Mouse (Mus musculus): ENCODE measurements around the gene Rab11fip5.
A peak's percentile ranks its signal among the peaks of the same experiment; 100 is the strongest.

Gene Rab11fip5

GRCm38 (mm10) chr6:85306375-85306774 is 68.1 kb downstream of the Rab11fip5 start:
- DNase-seq: no peak

GRCm38 (mm10) chr6:85305826-85306225 is 68.6 kb downstream of the Rab11fip5 start:
- no peak for DNase-seq

DNA sequence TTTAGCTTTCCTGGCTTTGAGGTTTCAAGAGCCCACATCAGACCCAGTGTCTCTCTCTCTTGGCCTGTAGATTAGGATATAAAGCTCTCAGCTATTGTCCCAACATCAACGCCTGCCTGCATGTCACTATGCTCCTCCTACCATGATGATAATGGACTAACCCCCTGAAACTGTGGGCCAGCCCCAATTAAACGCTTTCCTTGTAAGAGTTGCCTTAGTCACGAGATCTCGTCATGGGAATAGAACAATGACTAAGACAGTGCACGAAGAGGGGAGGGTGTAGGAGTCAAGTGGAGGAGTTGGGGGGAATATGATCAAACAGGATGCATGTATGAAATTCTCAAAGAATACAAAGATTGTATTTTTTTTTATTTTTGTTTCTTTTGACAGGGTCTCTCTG is 69.5 kb downstream of the Rab11fip5 start:
- DNase-seq: no peak

DNA sequence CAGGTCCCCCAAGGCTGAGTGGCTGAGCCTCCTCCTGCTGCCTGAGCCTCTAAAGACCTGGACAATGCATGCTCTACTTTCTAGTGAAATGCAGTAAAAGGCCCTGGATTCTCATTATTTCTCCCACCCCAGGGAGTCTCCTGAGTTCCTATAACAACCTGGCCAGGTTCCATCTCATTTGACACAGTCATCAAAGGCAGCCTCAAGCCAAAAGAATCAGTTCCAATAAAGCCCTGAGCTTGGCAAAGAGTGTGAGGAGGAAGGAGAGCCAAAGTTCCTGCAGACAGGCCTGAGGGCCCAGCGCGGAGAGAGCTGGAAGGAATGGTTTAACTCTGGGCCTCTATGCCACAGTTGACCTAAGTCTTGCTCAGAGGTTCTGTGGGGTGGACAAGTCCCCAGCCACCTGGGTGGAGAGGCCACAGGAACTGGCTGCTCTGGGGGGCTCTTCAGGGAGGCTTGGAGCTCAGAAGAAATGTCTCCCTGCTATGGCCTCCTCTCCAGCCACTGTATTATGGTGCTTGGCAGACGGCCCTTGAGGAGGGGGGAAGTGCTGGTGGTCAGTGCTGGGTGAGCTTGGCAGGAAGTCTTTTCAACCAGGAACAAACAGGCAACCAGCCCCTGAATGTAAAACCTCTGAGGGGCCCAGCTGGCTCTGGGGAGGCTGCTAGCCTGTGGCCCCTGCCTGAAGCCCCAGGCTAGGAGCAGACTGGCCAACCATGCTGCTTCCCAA is 71.9 kb downstream of the Rab11fip5 start:
- peak; percentile 63 for DNase-seq

- DNase-seq: peak; percentile 53
Observed at GRCm38 (mm10) chr6:85295384-85296167, 78.9 kb downstream of the Rab11fip5 start.

GRCm38 (mm10) chr6:85294004-85294379 is 80.4 kb downstream of the Rab11fip5 start:
- DNase-seq: no peak

GRCm38 (mm10) chr6:85293255-85294003 is 81.0 kb downstream of the Rab11fip5 start:
- peak; percentile 30 for DNase-seq

DNA sequence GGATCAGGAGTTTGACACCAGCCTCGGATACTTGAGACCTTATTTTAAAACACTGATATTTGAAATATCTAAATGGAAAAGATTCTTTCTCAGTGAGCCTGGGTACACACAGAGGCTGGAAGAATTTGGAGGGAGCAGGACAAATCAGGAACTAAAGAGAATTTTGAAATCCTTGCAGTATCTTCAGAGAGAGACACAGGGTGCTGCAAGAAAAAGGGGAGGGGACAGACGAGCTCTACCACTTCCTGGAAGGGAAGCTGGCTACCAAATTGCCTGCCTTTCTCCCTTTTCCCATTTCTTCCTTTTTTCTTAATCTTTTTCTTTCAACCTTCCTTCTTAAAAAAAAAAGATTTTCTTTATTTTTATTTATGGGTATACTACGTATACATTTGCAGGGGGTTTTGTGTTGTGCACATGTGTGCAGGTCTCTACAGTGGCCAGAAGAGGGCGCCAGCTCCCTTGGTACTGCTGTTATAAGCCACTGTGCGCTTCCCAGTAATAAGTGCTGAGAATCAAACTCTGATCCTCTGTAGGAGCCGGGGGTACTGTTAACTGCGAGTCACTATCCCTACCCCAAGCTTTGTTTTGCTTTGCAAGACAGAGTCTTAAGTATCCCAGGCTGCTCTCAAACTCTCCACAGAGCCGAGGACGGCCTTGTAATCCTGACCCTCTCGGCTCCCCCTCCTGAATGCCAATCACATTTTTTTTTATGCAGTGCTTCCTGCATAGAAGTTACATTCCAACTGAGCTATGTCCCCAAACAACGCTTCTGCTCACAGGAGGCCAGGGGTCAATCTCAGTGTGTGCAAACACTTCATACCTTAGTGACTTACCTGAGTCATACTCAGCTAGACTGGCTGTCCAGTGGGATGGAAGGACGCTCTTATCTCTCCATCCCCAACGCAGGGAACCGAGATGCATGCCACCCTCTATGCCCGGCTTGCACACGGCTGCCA is 83.3 kb downstream of the Rab11fip5 start:
- no peak for DNase-seq

DNA sequence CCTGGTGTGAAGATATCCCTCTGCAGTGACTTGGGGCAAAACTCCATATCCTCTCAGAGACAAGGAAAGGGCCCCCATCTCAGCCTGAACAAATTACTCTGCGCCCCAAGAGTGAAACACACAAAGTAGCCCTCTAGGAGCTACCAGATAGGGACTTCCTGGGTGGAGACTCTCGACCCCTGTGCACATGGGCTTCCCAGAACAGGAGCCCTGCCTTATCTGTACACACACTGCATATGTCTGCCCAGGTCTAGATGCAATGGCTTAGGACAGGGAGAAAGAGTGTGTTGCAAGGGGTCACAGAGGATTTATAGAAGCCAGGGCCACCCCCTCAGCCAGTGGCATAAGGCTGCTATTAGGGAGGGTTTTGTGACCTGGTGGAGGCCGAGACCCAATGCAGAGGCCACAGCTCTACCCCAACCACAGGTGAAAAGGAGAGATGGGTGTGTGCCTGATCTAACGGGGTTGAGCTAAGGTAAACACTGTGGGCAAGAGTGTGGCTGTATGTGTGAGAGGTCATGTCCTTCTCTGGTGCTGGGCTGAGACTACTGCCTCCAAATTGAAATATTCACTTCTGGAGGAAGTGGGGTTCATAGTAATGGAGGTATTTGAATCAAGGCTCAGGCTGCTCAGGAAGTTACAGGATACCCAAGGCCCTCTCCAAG is 86.1 kb downstream of the Rab11fip5 start:
- DNase-seq: no peak

DNA sequence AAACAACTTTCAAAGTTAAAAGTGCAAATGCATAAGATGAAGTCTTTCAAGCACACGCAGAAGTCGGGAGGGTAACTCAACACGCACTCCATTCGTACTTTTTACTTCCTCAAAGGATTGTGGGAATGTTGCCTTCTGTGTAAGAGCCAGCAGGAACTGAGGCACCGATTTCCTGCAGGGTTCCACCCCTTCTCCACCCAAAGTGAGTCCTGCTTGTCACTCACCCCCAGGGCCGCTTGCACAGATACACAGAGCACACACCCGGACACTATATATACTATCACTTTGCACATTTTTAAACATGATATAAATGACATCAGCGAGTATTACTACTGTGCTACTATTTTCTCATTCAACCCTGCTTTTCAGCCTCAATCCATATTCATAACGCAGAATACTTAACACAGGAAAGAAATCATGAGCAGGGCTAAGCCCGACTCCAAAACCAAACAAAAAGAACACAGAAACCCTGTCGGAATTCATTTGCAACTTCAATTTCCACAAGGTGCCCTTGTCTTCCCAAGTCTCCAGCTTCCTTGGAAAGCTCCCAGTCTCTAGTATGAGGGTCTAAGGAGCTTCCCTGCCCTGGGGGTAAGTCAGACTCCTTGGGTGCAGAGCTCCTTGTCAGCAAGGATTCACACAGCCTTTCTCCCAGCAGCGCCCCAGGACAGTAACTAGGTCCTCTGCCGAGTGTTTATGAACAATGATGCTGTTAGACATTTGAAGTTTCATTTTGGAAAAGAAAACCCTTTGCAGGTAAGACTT is 88.0 kb downstream of the Rab11fip5 start:
- no peak for DNase-seq

All from lung, postnatal 10 days (tissue).